Mouse (Mus musculus): Measurements from ENCODE around the gene Plaur. TPM values are rescaled to one million over a fixed set of nuclear protein-coding genes. Genes with fewer than 3 reads are reported as not detected.

Plaur gene
- total RNA-seq, 1 experiment = 118 TPM

DNA sequence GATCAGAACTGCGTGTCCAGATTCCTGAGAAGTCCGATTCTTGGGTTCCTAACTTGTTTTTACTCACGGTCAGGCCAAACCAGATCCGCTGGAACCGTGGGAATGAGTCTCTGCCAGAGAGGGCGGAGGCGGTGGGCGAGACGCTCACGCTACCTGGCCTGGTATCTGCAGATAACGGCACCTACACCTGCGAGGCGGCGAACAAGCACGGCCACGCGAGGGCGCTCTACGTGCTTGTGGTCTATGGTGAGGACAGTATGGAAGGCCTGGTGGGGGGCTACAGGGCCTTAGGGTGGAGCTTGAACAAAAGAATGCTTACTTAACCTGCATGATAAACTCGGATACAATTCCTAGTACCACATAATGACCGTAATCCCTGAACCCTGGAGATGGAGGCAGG lies 39.2 kb downstream of the Plaur start:
- no peak overlapping the region for H3K27ac ChIP-seq (ENCODE audit: insufficient read depth, low read depth, low read length, poor library complexity, severe bottlenecking)
- in situ Hi-C loops (cut with MboI; ENCODE audit: low sequenced_read_pairs in 2 of 2, unreplicated experiment in 2 of 2) = loop anchor here in 1 of 2 experiments (25.0 kb wide), 1 partner anchor 89 kb away; no protein-coding TSS in a partner anchor
- no peak overlapping the region for H3K4me3 ChIP-seq (ENCODE audit: insufficient read depth in 1 of 2, low read depth in 1 of 2, low read length in 2 of 2, poor library complexity in 1 of 2, severe bottlenecking in 1 of 2)
- no peaks in the 10 kb centered on the region for H3K9me3 ChIP-seq (ENCODE audit: control insufficient read depth, insufficient read depth, low read depth, low read length)
- no peaks in the 10 kb centered on the region for H3K36me3 ChIP-seq (ENCODE audit: control insufficient read depth, insufficient read depth, low read length, poor library complexity, severe bottlenecking)
- peaks cover 3 to 28% of the 10 kb centered on the region in 2 experiments; a peak in 3 of 4 replicates for H3K4me1 ChIP-seq (ENCODE audit: control insufficient read depth in 2 of 2, insufficient read depth in 2 of 2, low read length in 2 of 2, poor library complexity in 1 of 2)
- TF ChIP-seq ZNF384 (IDR thresholded peaks at IDR 0.05; ENCODE audit: low read depth, low read length) = no peak
- TF ChIP-seq ZC3H11A (IDR thresholded peaks at IDR 0.05; ENCODE audit: borderline replicate concordance, low read depth, low read length) = no peak
- no peak for TF ChIP-seq CHD2 (IDR thresholded peaks at IDR 0.05; ENCODE audit: low read depth, low read length)
- no peak for TF ChIP-seq MAFK (IDR thresholded peaks at IDR 0.05; ENCODE audit: insufficient read depth, low read depth, low read length)
- TF ChIP-seq HCFC1 (IDR thresholded peaks at IDR 0.05; ENCODE audit: borderline replicate concordance, insufficient read depth, low read length) = no peak
- H3K9ac ChIP-seq (ENCODE audit: insufficient read depth, low read depth, low read length, poor library complexity, severe bottlenecking) = no peak overlapping the region
- DNase-seq (ENCODE audit: low read depth, low spot score) = no peak

DNA sequence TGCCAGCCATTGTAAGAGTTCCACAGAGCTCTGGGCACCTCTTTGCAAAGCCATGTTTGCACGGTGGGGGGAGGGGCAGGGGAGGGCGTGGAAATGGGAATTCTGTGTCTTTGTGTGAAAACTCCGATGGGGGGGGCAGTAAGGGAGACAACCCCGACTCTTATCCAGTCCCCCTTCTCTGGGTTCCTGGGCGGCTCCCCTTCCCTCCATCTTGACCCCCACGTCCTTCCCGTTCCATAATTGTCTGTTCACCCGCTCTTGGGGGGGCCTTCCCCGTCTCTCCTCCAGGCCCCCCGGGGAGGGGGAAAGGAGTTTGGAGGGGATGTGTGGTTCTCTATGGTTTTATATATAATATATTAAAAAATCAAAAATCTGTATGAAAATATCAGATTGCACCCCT lies 41.7 kb downstream of the Plaur start:
- no peaks in the 10 kb centered on the region for H3K9me3 ChIP-seq (ENCODE audit: control insufficient read depth, insufficient read depth, low read depth, low read length)
- H3K36me3 ChIP-seq (ENCODE audit: control insufficient read depth, insufficient read depth, low read length, poor library complexity, severe bottlenecking) = no peaks in the 10 kb centered on the region
- in situ Hi-C loops (cut with MboI; ENCODE audit: low sequenced_read_pairs in 2 of 2, unreplicated experiment in 2 of 2) = loop anchor here in 1 of 2 experiments (25.0 kb wide), 1 partner anchor 92 kb away; no protein-coding TSS in a partner anchor
- no peak overlapping the region for H3K9ac ChIP-seq (ENCODE audit: insufficient read depth, low read depth, low read length, poor library complexity, severe bottlenecking)
- TF ChIP-seq ZNF384 (IDR thresholded peaks at IDR 0.05; ENCODE audit: low read depth, low read length) (no peak), MAFK (IDR thresholded peaks at IDR 0.05; ENCODE audit: insufficient read depth, low read depth, low read length) (no peak), ZC3H11A (IDR thresholded peaks at IDR 0.05; ENCODE audit: borderline replicate concordance, low read depth, low read length) (no peak), HCFC1 (IDR thresholded peaks at IDR 0.05; ENCODE audit: borderline replicate concordance, insufficient read depth, low read length) (no peak), CHD2 (IDR thresholded peaks at IDR 0.05; ENCODE audit: low read depth, low read length) (no peak)
- peaks cover 3 to 28% of the 10 kb centered on the region in 2 experiments; a peak in 3 of 4 replicates for H3K4me1 ChIP-seq (ENCODE audit: control insufficient read depth in 2 of 2, insufficient read depth in 2 of 2, low read length in 2 of 2, poor library complexity in 1 of 2)
- no peak for DNase-seq (ENCODE audit: low read depth, low spot score)
- no peak overlapping the region for H3K4me3 ChIP-seq (ENCODE audit: insufficient read depth in 1 of 2, low read depth in 1 of 2, low read length in 2 of 2, poor library complexity in 1 of 2, severe bottlenecking in 1 of 2)
- peak overlapping the region; percentile 38; the same call in 1 of the 2 replicates for H3K27ac ChIP-seq (ENCODE audit: insufficient read depth, low read depth, low read length, poor library complexity, severe bottlenecking)

DNA sequence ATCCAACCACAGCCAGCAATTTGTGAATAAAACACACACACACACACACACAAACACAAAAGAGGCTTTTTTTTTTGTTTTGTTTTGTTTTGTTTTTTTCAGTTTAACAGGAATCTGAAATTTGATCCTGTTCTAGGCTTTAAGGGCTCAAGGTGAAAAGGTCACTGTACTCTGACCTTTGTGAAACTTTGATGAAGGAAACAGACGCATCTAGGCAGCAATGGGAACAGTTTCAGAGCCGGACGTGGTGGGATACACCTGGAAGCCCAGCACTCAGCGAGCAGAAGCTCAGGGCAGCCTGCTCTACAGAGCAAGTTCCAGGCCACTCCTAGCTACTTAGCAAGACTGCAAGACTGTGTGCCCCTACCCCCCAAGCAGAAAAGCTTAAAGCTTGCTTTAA lies 42.6 kb downstream of the Plaur start:
- Histone ChIP-seq H3K36me3 (ENCODE audit: control insufficient read depth, insufficient read depth, low read length, poor library complexity, severe bottlenecking) (no peaks in the 10 kb centered on the region), H3K27ac (ENCODE audit: insufficient read depth, low read depth, low read length, poor library complexity, severe bottlenecking) (peak overlapping the region; percentile 88; the same call in 1 of the 2 replicates), H3K4me1 (ENCODE audit: control insufficient read depth in 2 of 2, insufficient read depth in 2 of 2, low read length in 2 of 2, poor library complexity in 1 of 2) (peaks cover 3 to 23% of the 10 kb centered on the region in 2 experiments; a peak in 3 of 4 replicates), H3K9ac (ENCODE audit: insufficient read depth, low read depth, low read length, poor library complexity, severe bottlenecking) (peak overlapping the region; percentile 27; the same call in 1 of the 2 replicates), H3K9me3 (ENCODE audit: control insufficient read depth, insufficient read depth, low read depth, low read length) (no peaks in the 10 kb centered on the region), H3K4me3 (ENCODE audit: insufficient read depth in 1 of 2, low read depth in 1 of 2, low read length in 2 of 2, poor library complexity in 1 of 2, severe bottlenecking in 1 of 2) (peak overlapping the region in 1 of 2 experiments; percentile 19; a peak in 1 of 4 replicates)
- in situ Hi-C loops (cut with MboI; ENCODE audit: low sequenced_read_pairs in 2 of 2, unreplicated experiment in 2 of 2) = loop anchor here in 1 of 2 experiments (25.0 kb wide), 1 partner anchor 93 kb away; no protein-coding TSS in a partner anchor
- TF ChIP-seq ZC3H11A (IDR thresholded peaks at IDR 0.05; ENCODE audit: borderline replicate concordance, low read depth, low read length) = no peak
- no peak for TF ChIP-seq HCFC1 (IDR thresholded peaks at IDR 0.05; ENCODE audit: borderline replicate concordance, insufficient read depth, low read length)
- no peak for TF ChIP-seq MAFK (IDR thresholded peaks at IDR 0.05; ENCODE audit: insufficient read depth, low read depth, low read length)
- peak; percentile 70 for TF ChIP-seq ZNF384 (IDR thresholded peaks at IDR 0.05; ENCODE audit: low read depth, low read length)
- 0 out of 2 replicates have a peak, but pooled peaks have one; percentile 16 for TF ChIP-seq CHD2 (IDR thresholded peaks at IDR 0.05; ENCODE audit: low read depth, low read length)
- no peak for DNase-seq (ENCODE audit: low read depth, low spot score)

DNA sequence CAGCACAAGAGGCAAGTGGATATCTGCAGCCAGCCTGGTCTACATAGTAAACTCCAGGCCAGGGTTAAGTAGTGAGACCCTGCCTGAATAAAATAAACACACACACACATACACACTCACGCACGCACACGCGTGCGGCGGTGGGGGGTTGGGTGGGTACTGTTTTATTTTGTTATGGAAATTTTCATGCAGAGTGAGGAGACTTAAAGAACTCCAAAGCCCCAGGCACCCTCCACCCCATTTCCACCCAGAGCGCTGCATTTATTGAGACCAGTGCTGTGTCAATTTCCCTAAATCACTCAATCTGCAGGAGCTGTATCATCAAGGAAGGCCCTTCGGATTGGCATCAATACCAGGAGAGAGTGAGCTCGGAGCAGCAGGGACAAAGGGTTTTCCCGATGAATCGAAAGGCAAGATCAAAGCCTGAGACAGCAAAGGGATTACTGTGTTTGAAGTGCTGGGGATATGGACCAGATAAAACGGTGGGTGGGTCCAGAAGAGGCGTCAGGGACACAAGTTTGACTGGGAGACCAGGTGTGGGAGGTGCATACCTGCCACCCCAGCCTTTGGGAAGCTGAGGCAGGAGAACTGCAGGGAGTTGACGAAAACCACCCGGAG lies 43.3 kb downstream of the Plaur start:
- H3K9me3 ChIP-seq (ENCODE audit: control insufficient read depth, insufficient read depth, low read depth, low read length) = no peaks in the 10 kb centered on the region
- no peak for DNase-seq (ENCODE audit: low read depth, low spot score)
- H3K36me3 ChIP-seq (ENCODE audit: control insufficient read depth, insufficient read depth, low read length, poor library complexity, severe bottlenecking) = peaks cover 2% of the 10 kb centered on the region; the same call in 1 of the 2 replicates
- peak overlapping the region; percentile 16; the same call in 1 of the 2 replicates for H3K9ac ChIP-seq (ENCODE audit: insufficient read depth, low read depth, low read length, poor library complexity, severe bottlenecking)
- H3K4me3 ChIP-seq (ENCODE audit: insufficient read depth in 1 of 2, low read depth in 1 of 2, low read length in 2 of 2, poor library complexity in 1 of 2, severe bottlenecking in 1 of 2) = peak overlapping the region; percentile 73 to 94
- TF ChIP-seq MAFK (IDR thresholded peaks at IDR 0.05; ENCODE audit: insufficient read depth, low read depth, low read length) (no peak), HCFC1 (IDR thresholded peaks at IDR 0.05; ENCODE audit: borderline replicate concordance, insufficient read depth, low read length) (no peak), ZC3H11A (IDR thresholded peaks at IDR 0.05; ENCODE audit: borderline replicate concordance, low read depth, low read length) (no peak), ZNF384 (IDR thresholded peaks at IDR 0.05; ENCODE audit: low read depth, low read length) (no peak), CHD2 (IDR thresholded peaks at IDR 0.05; ENCODE audit: low read depth, low read length) (no peak)
- H3K4me1 ChIP-seq (ENCODE audit: control insufficient read depth in 2 of 2, insufficient read depth in 2 of 2, low read length in 2 of 2, poor library complexity in 1 of 2) = peaks cover 2 to 23% of the 10 kb centered on the region in 2 experiments; a peak in 3 of 4 replicates
- in situ Hi-C loops (cut with MboI; ENCODE audit: low sequenced_read_pairs in 2 of 2, unreplicated experiment in 2 of 2) = loop anchor here in 1 of 2 experiments (25.0 kb wide), 1 partner anchor 93 kb away; no protein-coding TSS in a partner anchor
- peak overlapping the region; percentile 88 for H3K27ac ChIP-seq (ENCODE audit: insufficient read depth, low read depth, low read length, poor library complexity, severe bottlenecking)

All from ES-E14 (cell line).